Mouse (Mus musculus): ENCODE data around the gene Dscam.

Dscam gene

DNA sequence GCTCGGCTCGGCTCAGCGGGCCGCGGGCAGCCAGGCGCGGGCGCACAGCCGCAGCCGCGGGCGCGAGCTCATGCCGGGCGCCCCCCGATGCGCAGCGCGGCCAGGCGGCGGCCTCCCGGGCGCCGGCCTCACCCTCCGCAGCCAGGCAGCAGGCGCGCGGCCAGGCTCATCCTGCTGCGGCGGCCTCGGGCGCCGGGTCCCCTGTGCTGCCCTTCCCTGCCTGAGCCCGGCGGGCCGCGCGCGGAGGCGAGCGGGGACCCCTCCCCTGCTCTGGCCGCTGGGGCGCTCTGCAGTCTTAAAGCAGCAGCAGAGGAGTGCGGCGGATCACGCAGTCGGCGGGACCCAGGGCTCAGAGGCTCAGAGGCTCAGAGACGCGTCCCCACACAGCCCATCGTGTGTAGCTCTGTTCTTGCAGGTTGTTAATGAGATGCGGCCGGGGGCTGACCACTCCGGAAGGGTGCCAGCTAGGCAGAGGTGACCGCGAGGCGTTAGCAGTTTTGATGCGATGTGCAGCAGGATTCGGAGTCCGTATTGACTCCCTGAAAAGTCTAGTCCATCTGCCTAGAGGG lies at the start of gene Dscam:
TSS of gene Dscam (minus strand) at position 240 of the 569 bp plus-strand sequence.
- peak; percentile 49 to 67 for DNase-seq (ENCODE audit: low spot score in 2 of 2)

DNA sequence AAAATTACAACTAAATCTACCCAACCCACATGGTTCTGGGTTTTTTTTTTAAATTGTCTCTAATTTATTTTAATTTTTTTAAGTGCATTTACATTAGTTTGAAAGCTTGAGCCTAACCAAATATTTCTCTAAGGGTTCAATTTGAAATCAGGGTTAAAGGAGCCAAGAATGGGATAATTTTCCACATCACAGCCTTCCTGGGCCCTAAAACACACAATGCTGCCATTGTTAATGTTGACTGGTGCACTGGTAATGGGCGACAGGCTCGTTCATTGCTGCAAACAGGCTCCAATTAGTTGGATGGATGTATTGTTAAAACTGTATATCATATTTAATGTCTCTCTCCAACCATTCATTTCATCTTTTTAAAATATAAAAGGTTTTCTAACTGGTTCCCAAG lies 48.8 kb upstream of the Dscam start:
- DNase-seq (ENCODE audit: low spot score in 2 of 2): no peak

DNA sequence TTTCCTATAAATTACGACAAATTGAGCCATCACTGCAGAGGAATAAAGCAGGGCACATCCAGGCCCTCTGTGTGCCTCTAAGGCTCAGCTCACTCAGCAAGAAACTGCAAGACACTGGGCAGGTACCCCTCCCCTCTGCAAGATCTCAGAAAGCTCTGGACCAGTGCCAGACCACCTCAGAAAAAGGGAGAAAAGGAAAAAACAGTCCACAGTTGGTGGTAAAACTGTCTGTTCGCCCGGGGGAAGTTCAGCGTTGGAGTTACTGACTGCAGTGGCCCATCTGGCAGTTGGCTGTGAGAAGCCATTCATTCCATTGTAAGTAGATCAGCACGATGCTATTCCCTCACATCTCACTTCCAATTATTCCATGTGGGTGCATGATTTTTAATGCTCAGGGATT lies 39.4 kb upstream of the Dscam start:
- DNase-seq (ENCODE audit: low spot score in 2 of 2): peak; percentile 76 to 79

DNA sequence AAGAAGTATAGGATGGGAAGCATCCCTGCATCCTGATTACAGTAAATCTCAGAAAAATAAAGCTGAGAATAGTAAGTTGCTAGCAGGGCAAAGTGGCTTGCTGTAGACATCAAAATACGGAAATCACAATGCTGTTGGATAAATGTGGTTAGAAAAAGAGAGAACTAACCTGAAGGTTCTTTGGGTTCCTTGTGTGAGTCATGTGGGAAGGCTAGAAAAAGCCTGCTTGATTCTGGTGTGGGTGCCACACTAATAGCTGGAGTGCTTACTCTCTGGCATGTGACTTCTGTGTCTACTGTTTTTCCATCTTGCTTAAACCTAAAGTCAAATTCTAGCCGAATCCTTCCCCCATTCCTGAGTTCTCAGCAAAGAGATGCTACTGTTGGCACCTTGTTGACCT lies 37.7 kb upstream of the Dscam start:
- DNase-seq (ENCODE audit: low spot score in 2 of 2): no peak

DNA sequence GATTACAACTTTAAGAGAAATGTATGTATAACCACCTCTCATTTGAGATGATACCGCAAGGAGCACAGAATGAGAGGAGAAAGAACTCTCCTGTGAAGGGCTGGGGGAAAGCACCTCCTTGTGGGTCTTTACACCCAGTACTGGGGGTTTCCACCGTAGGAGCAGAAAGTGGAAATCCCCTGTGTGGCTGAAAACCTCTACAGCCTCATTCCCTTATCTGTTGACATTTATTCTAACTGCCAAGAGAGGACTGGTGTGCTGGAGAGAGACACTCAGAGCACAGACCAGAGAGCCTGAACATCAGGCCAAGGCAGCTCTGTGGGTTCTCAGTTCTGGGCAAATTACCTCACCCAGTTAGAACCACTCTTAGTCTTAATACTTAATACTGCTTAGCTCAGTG lies 33.5 kb upstream of the Dscam start:
- DNase-seq (ENCODE audit: low spot score in 2 of 2): no peak

DNA sequence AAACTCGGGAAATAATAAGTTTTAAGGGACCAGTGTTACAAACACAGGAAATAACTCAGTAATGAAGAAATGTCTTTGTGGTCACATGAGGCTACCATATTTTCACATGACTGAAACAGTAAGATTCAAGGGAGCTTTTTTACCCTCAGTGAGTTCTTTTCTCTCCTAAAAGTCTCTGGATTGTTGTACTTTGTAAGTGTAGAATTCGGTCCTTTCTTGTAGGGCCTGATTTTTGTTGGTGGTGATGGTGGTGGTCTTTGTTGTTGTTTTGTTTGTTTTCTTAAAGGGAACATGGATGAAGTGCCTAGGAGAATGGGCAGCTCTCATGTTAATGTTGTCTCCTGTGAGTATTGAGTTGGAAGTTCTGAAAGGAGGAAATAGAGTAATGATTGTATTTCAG lies 33.0 kb upstream of the Dscam start:
- no peak for DNase-seq (ENCODE audit: low spot score in 2 of 2)

DNA sequence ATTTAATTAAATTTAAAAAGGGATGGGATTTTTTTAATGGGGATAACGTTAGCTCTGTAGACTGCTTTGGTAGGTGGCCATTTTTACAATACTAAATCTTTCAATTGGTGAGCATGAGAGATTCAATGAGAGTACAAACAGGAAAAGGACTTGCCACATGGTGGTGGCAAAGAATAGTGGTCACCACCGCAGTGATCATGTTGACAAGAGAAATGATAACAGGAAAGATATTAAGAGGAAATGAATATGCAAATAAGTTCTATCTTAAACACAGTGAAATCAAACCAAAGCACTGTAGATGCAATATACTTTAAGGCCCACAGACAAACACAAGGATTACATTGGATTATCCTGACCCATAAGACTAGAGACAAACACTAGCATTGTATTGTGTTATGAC lies 24.1 kb upstream of the Dscam start:
- DNase-seq (ENCODE audit: low spot score in 2 of 2): no peak

DNA sequence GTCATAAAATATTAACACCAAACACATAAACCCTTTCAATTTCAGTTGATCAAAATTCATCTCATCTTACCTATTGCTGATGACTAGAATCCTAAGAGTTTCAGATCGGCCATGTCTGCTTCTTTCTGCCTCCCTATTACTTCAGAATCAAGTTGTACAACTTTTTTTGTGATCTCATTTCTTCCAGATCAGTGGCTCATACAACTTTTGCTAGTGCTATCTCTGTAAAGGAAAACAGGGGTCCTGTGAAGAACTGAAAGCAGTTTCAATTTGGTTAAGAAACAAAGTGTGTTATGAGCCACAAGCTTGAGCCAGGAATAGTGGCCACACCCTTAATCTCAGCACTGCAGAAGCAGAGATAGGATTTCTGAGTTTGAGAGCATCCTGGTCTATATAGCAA lies 23.6 kb upstream of the Dscam start:
- DNase-seq (ENCODE audit: low spot score in 2 of 2): no peak

DNA sequence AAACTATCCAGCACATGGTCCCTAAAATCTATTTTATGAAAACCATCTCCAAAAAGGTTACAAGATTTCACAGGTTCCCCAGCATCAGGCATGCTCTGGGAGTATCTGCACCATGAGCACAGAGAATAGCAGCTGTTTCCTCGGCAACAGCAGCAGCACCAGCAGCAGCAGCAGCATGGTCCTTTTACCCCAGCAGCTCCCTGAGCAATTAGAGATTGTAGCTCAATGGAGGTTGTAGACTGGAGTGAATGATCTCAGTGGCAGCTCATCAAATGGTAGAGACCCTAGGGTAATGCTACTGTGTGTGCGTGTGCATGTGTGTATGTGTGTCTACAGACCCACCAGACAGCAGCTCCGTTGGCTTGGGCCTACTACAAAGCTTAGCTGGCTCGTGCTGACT lies 21.7 kb upstream of the Dscam start:
- DNase-seq (ENCODE audit: low spot score in 2 of 2): no peak

DNA sequence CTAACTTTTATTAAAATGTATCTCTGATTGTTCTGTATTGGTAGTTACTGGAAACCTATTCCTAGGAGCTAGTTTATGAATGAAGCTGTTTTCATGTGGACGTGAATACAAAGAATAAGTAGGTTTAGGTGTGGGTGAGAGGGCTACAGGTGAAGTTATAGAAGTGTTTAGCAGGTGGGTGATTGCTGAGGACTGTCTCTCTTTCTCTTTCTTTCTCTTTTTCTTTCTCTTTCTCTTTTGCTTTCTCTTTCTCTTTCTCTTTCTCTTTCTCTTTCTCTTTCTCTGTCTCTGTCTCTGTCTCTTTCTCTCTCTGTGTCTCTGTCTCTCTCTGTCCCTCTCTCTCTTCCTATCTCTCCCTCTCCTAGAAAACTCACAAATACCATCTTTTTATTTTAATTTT lies 20.1 kb upstream of the Dscam start:
- DNase-seq (ENCODE audit: low spot score in 2 of 2): no peak

DNA sequence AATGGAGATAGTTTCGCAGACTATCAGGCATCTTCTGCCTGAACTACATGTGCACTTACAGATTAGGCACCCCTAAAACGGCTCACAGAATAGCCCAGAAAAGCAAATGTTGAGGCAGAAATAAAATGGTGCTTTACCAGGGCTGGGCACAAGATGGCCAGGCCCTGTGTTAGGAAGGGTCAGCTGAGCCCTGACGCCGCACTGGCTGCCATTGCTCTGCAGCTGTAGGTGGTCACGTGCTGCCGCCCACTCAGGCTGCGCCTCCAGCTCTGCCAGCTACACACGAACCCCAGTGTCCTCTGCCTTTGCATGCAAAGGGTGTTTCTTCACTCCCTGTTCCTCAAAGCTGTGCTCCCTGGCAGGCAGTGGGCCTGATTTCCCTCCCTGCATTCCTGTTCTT lies 948 bp upstream of the Dscam start:
- DNase-seq (ENCODE audit: low spot score in 2 of 2): peak; percentile 40 to 70

DNA sequence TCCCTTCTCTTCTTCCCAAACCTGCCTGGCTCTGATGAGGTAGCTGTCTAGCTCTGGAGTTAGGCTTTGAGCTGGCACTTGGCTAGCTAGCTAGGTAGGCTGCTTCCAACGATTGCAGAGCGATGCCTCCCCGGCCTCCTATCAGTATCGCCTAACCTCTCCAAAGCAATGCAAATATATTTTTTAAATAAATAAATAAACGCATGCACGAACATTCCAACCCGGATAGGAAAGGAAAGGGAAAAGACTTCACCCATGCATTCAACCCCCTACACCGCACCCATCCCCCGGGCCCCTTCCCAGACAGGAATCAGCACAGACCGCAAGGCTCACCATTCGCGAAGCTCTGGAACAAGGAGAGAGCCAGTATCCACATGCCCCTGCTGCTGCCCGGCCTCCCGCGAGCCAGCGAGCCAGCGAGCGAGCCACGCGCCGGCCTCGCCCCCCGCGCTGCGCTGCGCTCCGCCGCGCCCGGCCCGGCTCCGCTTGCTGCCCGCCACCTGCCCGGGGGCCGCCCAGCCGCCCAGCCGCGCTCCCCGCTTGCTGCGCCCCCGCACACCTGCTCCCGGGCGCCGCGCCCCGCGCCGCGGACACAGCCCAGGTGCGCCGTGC lies 545 bp downstream of the Dscam start:
- DNase-seq (ENCODE audit: low spot score in 2 of 2): peak; percentile 46 to 56

DNA sequence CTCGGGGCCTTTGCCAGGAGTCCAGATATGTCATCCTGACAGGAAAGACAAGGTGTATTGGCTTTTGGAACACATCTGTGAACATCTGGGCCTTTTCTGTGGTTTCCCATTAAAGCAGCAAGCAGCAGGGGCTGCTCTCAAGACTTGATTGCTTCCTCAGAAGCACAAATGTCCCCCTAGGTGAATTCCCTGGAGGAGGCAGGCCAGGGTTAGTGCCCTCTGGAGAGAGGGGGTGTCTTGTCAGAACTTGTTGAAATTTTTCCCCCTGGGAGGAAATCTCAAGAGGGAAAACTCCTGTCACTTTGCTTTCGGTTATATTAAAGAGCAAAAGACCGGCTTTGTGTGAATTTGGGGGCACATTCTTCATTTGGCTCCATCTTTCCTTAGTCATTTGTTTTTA lies 1.9 kb downstream of the Dscam start:
- no peak for DNase-seq (ENCODE audit: low spot score in 2 of 2)

DNA sequence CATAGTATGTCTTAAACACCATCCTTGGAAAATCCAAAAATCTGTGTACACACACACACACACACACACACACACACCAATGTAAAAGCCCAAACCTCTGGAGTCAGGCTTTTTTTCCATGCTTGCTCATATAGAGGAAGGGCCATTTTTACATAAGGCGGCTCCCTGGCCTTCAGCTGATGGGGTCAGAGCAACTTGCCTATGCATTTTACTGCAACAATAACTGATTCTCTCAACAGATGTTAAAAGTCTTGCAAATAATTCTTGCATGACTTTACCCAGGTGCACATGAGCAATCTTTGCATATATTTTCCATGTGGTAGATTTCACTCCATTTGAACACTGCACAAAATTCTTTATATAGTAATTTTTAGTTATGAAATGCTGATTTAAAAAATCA lies 2.5 kb downstream of the Dscam start:
- DNase-seq (ENCODE audit: low spot score in 2 of 2): no peak

DNA sequence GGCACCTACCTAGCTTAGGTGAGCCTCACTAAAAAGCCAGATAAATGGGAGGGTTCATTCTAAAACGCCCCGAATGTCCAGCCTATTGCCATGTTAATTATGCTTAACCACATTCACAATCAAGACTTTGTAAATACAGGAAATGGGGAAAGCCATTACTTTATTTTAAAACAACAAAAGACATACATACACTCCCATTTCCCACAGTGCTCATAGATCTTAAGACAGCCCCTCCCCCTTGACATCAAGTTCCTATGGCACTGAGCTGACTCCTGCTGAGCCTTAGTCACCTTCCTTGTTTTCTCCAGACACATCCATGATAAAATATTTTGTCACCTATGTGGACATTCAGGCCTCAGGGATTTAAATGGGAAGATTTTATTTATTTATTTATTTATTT lies 4.4 kb downstream of the Dscam start:
- no peak for DNase-seq (ENCODE audit: low spot score in 2 of 2)

DNA sequence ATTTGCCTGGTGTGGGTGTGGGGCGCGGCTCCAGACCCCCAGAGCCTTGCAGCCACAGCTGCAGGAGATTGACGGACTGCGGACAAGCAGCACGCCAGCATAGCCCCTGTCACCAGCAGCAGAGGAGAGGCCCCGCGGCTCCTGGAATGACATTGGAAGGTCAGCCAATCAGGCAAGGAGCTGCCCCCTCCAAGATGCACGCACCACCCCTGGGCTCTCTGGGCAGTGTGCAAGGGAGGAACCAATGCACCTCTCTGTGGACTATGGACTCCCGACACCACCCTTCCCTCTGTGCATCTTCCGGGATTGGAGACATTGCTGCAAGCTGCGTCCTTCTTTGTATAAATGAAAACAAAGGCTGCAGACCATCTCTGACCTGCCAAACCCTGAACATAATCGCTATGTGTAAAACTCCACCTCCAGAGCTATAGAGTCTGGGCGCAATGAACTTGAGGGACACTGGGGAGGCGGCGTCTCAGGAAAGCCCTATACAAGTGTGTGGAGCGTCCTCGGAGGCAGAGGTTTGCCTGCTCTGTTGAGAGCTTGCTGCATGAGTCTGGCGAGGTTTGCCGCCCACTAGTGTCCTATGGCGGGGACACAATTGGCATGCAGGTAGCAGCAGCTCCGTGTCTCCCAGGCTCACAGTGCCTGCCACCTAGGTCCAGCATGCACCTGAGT lies 5.0 kb downstream of the Dscam start:
- peak; percentile 73 to 77 for DNase-seq (ENCODE audit: low spot score in 2 of 2)

DNA sequence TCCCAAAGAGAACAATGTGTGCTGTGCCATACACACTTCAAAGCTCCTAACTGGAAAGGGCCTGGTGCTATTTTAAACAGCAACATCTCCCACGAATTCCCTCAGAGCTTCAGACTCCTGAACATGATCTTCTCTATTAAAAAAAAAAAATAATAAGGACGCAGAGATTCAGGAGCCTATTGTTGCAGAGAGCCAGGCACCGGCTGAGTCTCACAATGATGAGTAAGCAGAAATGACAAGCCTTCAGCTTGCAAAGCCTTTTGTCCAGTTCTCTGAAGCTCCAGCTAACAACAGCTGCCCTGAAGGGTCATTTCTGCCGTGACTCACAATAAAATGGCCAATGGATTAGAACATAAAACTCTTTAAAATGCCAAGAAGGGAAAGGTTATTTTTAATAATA lies 12.3 kb downstream of the Dscam start:
- no peak for DNase-seq (ENCODE audit: low spot score in 2 of 2)

DNA sequence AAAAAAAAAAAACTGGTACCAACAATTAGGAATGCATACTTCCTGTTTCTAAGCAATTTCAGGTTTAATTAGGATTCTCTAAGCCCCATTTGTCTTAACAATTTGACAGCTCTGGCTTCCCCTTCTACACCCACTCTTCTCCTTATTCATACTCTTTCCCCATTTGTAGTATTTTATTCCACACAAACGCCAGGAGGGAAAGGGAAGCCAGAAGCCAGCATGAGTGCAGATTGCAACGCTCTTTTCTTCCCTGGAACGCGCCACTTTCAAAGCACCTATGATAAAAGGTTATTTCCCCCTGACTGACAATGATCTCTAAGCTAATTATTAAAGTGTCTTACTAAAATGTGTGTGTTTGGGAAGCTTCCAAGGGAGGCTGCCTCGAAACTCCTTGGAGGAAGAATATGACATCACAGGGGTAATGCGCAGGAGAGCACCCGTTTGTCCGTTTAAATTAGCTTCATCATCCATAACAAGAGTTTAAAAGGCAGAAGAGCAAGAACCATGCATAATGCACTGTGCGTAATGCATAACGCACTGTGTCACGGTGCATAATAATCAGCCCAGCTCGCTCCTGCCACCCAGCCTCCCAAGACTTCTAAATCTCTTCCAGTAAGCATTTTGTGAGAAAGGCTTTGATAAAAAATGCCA lies 25.9 kb downstream of the Dscam start:
- no peak for DNase-seq (ENCODE audit: low spot score in 2 of 2)

DNA sequence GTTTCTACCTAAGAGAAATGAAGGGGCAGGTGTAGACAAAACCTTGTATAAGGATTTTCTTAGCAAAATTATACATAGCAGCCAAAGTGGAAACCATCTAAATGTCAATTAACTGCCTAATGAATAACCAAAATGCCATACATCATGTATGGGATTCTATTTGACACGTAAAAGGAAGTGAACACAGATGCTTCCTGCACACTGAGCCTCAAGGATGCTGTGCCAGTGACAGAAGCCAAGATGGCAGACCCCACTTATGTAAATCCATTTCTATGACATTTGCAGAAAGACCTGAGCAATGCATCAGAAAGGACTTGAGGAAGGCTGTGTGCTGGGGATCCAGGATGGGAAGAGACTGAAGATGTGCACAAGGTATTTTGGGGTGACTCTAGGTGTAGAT lies 28.6 kb downstream of the Dscam start:
- DNase-seq (ENCODE audit: low spot score in 2 of 2): no peak

DNA sequence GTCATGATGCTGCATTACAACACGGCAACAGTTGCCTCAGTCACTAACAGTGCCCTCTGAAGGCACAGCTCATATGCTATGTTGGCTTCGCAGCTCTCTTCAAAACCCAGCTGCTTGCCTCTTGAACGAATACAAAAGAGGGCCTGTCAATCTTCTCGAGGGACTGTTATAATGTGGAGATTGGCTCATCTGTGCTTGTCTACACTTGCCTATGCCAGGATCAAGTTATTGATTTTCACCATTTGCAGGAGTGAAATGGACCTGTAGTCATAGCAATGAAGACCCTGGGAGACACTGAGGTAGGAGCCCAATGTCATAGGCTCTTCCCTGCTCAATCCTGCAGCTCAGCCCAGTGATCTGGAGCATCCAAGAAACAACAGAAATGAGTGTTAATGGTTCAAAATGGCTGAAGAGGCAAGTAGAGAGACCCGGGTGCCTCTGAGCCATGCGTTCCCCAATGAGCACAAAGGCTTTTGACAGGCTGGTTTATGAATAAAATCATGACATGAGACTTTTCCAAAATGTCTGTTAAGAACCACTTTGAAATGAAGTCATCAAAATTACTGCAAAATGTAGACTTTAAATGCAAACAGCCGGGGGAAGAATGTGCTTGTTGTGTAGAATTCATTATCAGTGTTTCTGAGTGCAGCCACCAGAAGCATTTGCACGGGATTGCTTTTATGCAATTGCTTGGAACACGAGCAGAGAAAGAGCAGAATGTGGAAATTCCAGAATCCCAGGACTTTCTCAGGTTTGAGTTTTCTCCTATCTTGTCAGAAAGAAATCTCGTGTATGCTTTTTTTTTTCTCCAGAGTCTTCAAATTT lies 35.3 kb downstream of the Dscam start:
- no peak for DNase-seq (ENCODE audit: low spot score in 2 of 2)

DNA sequence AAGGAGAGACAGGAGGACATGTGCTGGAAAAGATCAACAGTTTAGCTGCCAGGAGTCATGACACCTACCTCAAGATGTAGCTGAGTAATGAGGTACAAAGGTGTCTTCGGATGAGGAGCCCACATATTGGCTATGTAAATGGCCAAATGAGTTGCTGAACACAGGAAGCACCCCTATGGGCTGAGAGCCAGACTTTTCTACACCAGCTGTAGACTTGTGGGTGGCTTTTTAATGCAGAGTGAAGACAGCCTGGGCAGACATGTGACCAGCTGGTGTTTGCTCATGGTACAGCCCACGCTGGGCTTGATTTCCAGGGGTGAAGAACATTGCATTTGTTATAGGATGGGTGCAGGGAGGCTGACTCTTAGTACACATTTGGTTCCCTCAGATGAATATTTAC lies 43.3 kb downstream of the Dscam start:
- peak; percentile 85 to 91 for DNase-seq (ENCODE audit: low spot score in 2 of 2)

DNA sequence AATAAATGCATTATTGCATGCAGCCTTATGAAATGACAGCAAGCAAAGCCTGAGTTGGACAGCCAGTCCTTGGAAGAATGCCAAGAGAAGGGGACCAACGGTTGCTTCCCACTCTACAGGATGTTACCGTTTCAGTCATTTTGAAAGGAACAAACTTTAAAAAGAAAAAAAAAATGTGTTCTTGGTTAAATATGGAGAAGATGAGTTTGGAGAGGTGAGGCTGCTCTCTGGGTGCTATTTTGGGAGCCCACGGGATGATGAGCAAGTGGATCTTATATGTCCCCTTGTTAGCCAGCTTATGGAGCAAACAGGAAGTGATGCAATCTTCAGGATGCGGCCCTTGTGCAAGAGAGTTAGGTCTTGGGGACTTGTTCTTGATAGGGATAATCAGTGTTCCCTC lies 60.5 kb downstream of the Dscam start:
- DNase-seq (ENCODE audit: low spot score in 2 of 2): peak; percentile 25 to 50
